Comparison of ENCODE assay signal across 29 mouse cellular contexts in genomic region chr7:92025465-92026056, GRCm38 (mm10).
DNase-seq lines count a peak whose midpoint lies in the region; ATAC-seq lines count a peak whose summit lies in the region.
"Had no signal": no experiment of that assay in that cellular context is flagged by ENCODE, and none has a peak within 500 bp of the region (broad histone marks: within the 10 kb centered on the region; RNA-seq: fewer than 3 reads in every experiment).

No protein-coding gene starts in this region.

- peak; percentile 49; the same call in 1 of the 2 replicates for ATAC-seq in kidney, embryonic 15.5 days (replicated peaks; ENCODE audit: low FRiP score)
- ATAC-seq in neural tube, embryonic 13.5 days (ENCODE audit: low read depth) = 0 out of 2 replicates have a peak, but pooled peaks have one; percentile 36
- ATAC-seq in neural tube, embryonic 15.5 days (ENCODE audit: low FRiP score) = no peak; the same call in 1 of the 2 replicates
- peak; percentile 72 for ATAC-seq in stomach, embryonic 14.5 days (ENCODE audit: insufficient number of reproducible peaks, insufficient read depth, low FRiP score, low read depth)
- ATAC-seq: forebrain, embryonic 14.5 days; midbrain, embryonic 15.5 days; Patski had no signal

- H3K9ac ChIP-seq in kidney, embryonic 15.5 days = no peak overlapping the region
- no peak overlapping the region for H3K9ac ChIP-seq in neural tube, embryonic 13.5 days
- H3K9ac ChIP-seq in neural tube, embryonic 15.5 days (replicated peaks) = no peak overlapping the region
- no peak overlapping the region for H3K9ac ChIP-seq in stomach, embryonic 14.5 days (replicated peaks; ENCODE audit: low read depth, low read length)
- H3K9ac ChIP-seq: embryonic facial prominence, embryonic 15.5 days; heart, embryonic 13.5 days; hindbrain, embryonic 14.5 days; limb, embryonic 13.5 days; liver, embryonic 15.5 days; lung, embryonic 15.5 days; midbrain, embryonic 15.5 days had no signal

- DNase-seq in kidney, postnatal 10 days = no peak
- no peak for DNase-seq in spleen, postnatal 10 days (ENCODE audit: low spot score in 2 of 2)
- DNase-seq in layer of hippocampus, adult 9-10 months (ENCODE audit: low spot score) = no peak
- DNase-seq: adrenal gland, postnatal 10 days; cerebellum, adult 8-10 months; cerebellum, postnatal 25 days; gastrocnemius, adult 2 months; gastrocnemius, postnatal 36 days; heart, adult 18-20 months; heart, postnatal 10 days; kidney, adult 9 months; right cerebral cortex, adult 18-20 months; thymus, adult 18-20 months; thymus, postnatal 25 days had no signal

- no peaks in the 10 kb centered on the region for H3K27me3 ChIP-seq in kidney, embryonic 15.5 days
- H3K27me3 ChIP-seq in neural tube, embryonic 13.5 days = no peaks in the 10 kb centered on the region
- no peaks in the 10 kb centered on the region for H3K27me3 ChIP-seq in neural tube, embryonic 15.5 days (replicated peaks)
- no peaks in the 10 kb centered on the region for H3K27me3 ChIP-seq in stomach, embryonic 14.5 days (ENCODE audit: control insufficient read depth, insufficient read depth, low read length)
- H3K27me3 ChIP-seq: embryonic facial prominence, embryonic 15.5 days; heart, embryonic 13.5 days; limb, embryonic 13.5 days; liver, embryonic 15.5 days; lung, embryonic 15.5 days; midbrain, embryonic 15.5 days had no signal

- 62% methylated on average over 2 of the region's 2 CpGs for WGBS in kidney, embryonic 15.5 days
- 44% methylated on average over 2 of the region's 2 CpGs for WGBS in neural tube, embryonic 13.5 days
- 45% methylated on average over 2 of the region's 2 CpGs for WGBS in neural tube, embryonic 15.5 days
- WGBS in stomach, embryonic 14.5 days = 66% methylated on average over 2 of the region's 2 CpGs

- H3K4me3 ChIP-seq in kidney, embryonic 15.5 days (replicated peaks) = no peak overlapping the region
- no peak overlapping the region for H3K4me3 ChIP-seq in neural tube, embryonic 13.5 days
- H3K4me3 ChIP-seq in neural tube, embryonic 15.5 days (replicated peaks) = no peak overlapping the region
- H3K4me3 ChIP-seq in stomach, embryonic 14.5 days (ENCODE audit: low read depth, low read length) = no peak overlapping the region
- H3K4me3 ChIP-seq: embryonic facial prominence, embryonic 10.5 days; embryonic facial prominence, embryonic 15.5 days; gastrocnemius, adult 2 months; heart, embryonic 13.5 days; limb, embryonic 13.5 days; liver, embryonic 15.5 days; lung, embryonic 15.5 days; midbrain, embryonic 10.5 days; midbrain, embryonic 15.5 days had no signal

- H3K4me1 ChIP-seq in kidney, embryonic 15.5 days = no peaks in the 10 kb centered on the region
- H3K4me1 ChIP-seq in neural tube, embryonic 13.5 days (replicated peaks) = 0 out of 2 replicates have a peak, but pooled peaks cover 5% of the 10 kb centered on the region
- H3K4me1 ChIP-seq in neural tube, embryonic 15.5 days = no peaks in the 10 kb centered on the region
- no peaks in the 10 kb centered on the region for H3K4me1 ChIP-seq in stomach, embryonic 14.5 days (ENCODE audit: control insufficient read depth, insufficient read depth, low read length)
- H3K4me1 ChIP-seq: embryonic facial prominence, embryonic 10.5 days; embryonic facial prominence, embryonic 15.5 days; heart, embryonic 13.5 days; limb, embryonic 13.5 days; liver, embryonic 15.5 days; lung, embryonic 15.5 days; midbrain, embryonic 10.5 days; midbrain, embryonic 15.5 days had no signal

- H3K9me3 ChIP-seq in kidney, embryonic 15.5 days (replicated peaks) = no peaks in the 10 kb centered on the region
- H3K9me3 ChIP-seq in neural tube, embryonic 13.5 days = no peaks in the 10 kb centered on the region
- H3K9me3 ChIP-seq in neural tube, embryonic 15.5 days (replicated peaks) = no peaks in the 10 kb centered on the region
- H3K9me3 ChIP-seq in stomach, embryonic 14.5 days (ENCODE audit: control insufficient read depth, low read depth, low read length) = no peaks in the 10 kb centered on the region
- H3K9me3 ChIP-seq: embryonic facial prominence, embryonic 10.5 days; embryonic facial prominence, embryonic 15.5 days; heart, embryonic 13.5 days; limb, embryonic 13.5 days; liver, embryonic 15.5 days; lung, embryonic 15.5 days; midbrain, embryonic 10.5 days; midbrain, embryonic 15.5 days had no signal

- no peak overlapping the region for H3K4me2 ChIP-seq in kidney, embryonic 15.5 days
- no peak overlapping the region for H3K4me2 ChIP-seq in neural tube, embryonic 13.5 days
- H3K4me2 ChIP-seq in neural tube, embryonic 15.5 days = no peak overlapping the region
- no peak overlapping the region for H3K4me2 ChIP-seq in stomach, embryonic 14.5 days (replicated peaks; ENCODE audit: low read depth, low read length)
- H3K4me2 ChIP-seq: embryonic facial prominence, embryonic 15.5 days; heart, embryonic 13.5 days; hindbrain, embryonic 14.5 days; limb, embryonic 13.5 days; liver, embryonic 15.5 days; lung, embryonic 15.5 days; midbrain, embryonic 15.5 days had no signal

- no peak overlapping the region for H3K27ac ChIP-seq in kidney, embryonic 15.5 days
- no peak overlapping the region for H3K27ac ChIP-seq in neural tube, embryonic 13.5 days (replicated peaks)
- H3K27ac ChIP-seq in neural tube, embryonic 15.5 days (replicated peaks) = no peak overlapping the region
- H3K27ac ChIP-seq in stomach, embryonic 14.5 days (ENCODE audit: low read length) = no peak overlapping the region
- H3K27ac ChIP-seq: embryonic facial prominence, embryonic 10.5 days; embryonic facial prominence, embryonic 15.5 days; gastrocnemius, adult 2 months; heart, embryonic 13.5 days; hindbrain, embryonic 14.5 days; limb, embryonic 13.5 days; liver, embryonic 15.5 days; lung, embryonic 15.5 days; midbrain, embryonic 10.5 days; midbrain, embryonic 15.5 days had no signal

- no peaks in the 10 kb centered on the region for H3K36me3 ChIP-seq in kidney, embryonic 15.5 days
- H3K36me3 ChIP-seq in neural tube, embryonic 13.5 days = no peaks in the 10 kb centered on the region
- H3K36me3 ChIP-seq in neural tube, embryonic 15.5 days = no peaks in the 10 kb centered on the region
- no peaks in the 10 kb centered on the region for H3K36me3 ChIP-seq in stomach, embryonic 14.5 days (ENCODE audit: control insufficient read depth, insufficient read depth, low read length)
- H3K36me3 ChIP-seq: embryonic facial prominence, embryonic 10.5 days; embryonic facial prominence, embryonic 15.5 days; heart, embryonic 13.5 days; limb, embryonic 13.5 days; liver, embryonic 15.5 days; lung, embryonic 15.5 days; midbrain, embryonic 10.5 days; midbrain, embryonic 15.5 days had no signal
